Mouse (Mus musculus) heart, embryonic 14.5 days (tissue): ENCODE measurements around the gene Depdc5. TPM values are rescaled to one million over a fixed set of nuclear protein-coding genes. Genes with fewer than 3 reads are reported as not detected.
A peak's percentile ranks its signal among the peaks of the same experiment; 100 is the strongest.

ENCODE experiments used
- ATAC-seq: fragments of 200-750 bp; cut with Nextera tagmentation; 2 replicates; pipeline ENCODE4 v1.8.0; 2017; ENCODE audit warnings: low read depth, moderate TSS enrichment; ENCODE audit not compliant: insufficient number of reproducible peaks, insufficient read depth, low FRiP score
- H3K27ac ChIP-seq, 2 experiments: fragments of 200-500 bp in 1 of 2; fragments of 300-500 bp in 1 of 2; sonication (generic) in 1 of 2; replicated peaks in 1 of 2; 2 replicates each; pipeline ENCODE4 v1.5.1; 2012 to 2014; ENCODE audit warnings: low read depth in 2 of 2, low read length in 2 of 2, control low read depth in 1 of 2, mild to moderate bottlenecking in 1 of 2, mixed read lengths in 1 of 2; ENCODE audit not compliant: control insufficient read depth in 1 of 2, insufficient read depth in 1 of 2
- H3K27me3 ChIP-seq: fragments of 300-500 bp; sonication (generic); 2 replicates; pipeline ENCODE4 v1.6.1; 2014; ENCODE audit warnings: mild to moderate bottlenecking, low read length, control low read depth; ENCODE audit not compliant: control insufficient read depth, insufficient read depth
- H3K36me3 ChIP-seq: fragments of 300-500 bp; sonication (generic); 2 replicates; pipeline ENCODE4 v1.6.1; 2014; ENCODE audit warnings: mild to moderate bottlenecking, control low read depth, low read length, mixed read lengths; ENCODE audit not compliant: control insufficient read depth, insufficient read depth
- H3K4me1 ChIP-seq, 2 experiments: fragments of 200-500 bp in 1 of 2; fragments of 300-500 bp in 1 of 2; sonication (generic) in 1 of 2; 2 replicates each; pipeline ENCODE4 v1.6.1; 2012 to 2014; ENCODE audit warnings: low read length in 2 of 2, control low read depth in 1 of 2, mixed read lengths in 1 of 2; ENCODE audit not compliant: control insufficient read depth in 2 of 2, insufficient read depth in 2 of 2
- H3K4me2 ChIP-seq: fragments of 300-500 bp; sonication (generic); 2 replicates; pipeline ENCODE4 v1.6.1; 2014; ENCODE audit warnings: mild to moderate bottlenecking, low read length
- H3K4me3 ChIP-seq, 2 experiments: fragments of 200-500 bp in 1 of 2; fragments of 300-500 bp in 1 of 2; sonication (generic) in 1 of 2; 2 replicates each; pipeline ENCODE4 v1.5.1; 2012 to 2014; ENCODE audit warnings: low read length in 2 of 2, mild to moderate bottlenecking in 2 of 2, control low read depth in 1 of 2, low read depth in 1 of 2, moderate library complexity in 1 of 2; ENCODE audit not compliant: control insufficient read depth in 1 of 2, insufficient read depth in 1 of 2
- H3K9ac ChIP-seq: fragments of 300-500 bp; sonication (generic); 2 replicates; pipeline ENCODE4 v1.6.1; 2014; ENCODE audit warnings: mild to moderate bottlenecking, low read length
- H3K9me3 ChIP-seq: fragments of 300-500 bp; sonication (generic); 2 replicates; pipeline ENCODE4 v1.6.1; 2016; ENCODE audit warnings: low read length, control low read depth; ENCODE audit not compliant: control insufficient read depth
- WGBS: fragments of 180-500 bp; shearing (Covaris S2); extraction: QIAGEN DNeasy Blood & Tissue Kit; methylation state at CpG from one replicate; pipeline ENCODE4 v1.1.7; 2014; 5-methylcytosine and 5-hydroxymethylcytosine counted together
- polyA plus RNA-seq: library from polyadenylated mRNA; unstranded; fragments of >200 nt; fragmentation: Nextera tagmentation; extraction: Ambion mirVana; gene quantifications from 2 replicates; pipeline ENCODE4 v1.2.1, GENCODE M21; 2014

The Depdc5 gene
- polyA plus RNA-seq, 1 experiment from 2014 or later: 17.5 TPM

DNA sequence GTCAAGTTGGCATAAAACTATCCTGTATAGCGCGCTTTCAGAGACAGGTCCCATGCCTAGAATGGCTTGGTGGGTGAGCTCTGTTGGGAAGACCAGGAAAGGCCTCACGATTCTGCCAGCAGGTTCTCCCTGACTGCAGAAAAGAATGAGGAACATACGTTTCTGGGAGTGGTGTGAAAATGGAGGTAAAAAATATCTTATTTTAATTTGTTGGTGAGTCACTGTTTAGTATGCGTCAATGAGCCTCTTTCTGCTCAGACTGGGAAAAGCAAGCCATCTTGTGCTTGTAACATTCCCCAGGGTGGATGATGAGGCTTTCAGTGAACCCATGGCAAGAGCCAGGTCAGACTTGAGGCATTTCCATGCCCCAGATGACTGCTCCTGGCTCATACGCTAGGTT is 86.6 kb downstream of the Depdc5 start:
- peaks cover 65% of the 10 kb centered on the region for H3K36me3 ChIP-seq
- no peaks in the 10 kb centered on the region for H3K9me3 ChIP-seq
- H3K9ac ChIP-seq: no peak overlapping the region
- H3K4me1 ChIP-seq: peaks cover 3 to 12% of the 10 kb centered on the region in 2 experiments
- H3K27me3 ChIP-seq: no peaks in the 10 kb centered on the region
- peak overlapping the region; percentile 56 to 67; a peak in 3 of 4 replicates for H3K27ac ChIP-seq
- ATAC-seq: no peak
- no peak overlapping the region for H3K4me3 ChIP-seq
- H3K4me2 ChIP-seq: no peak overlapping the region
- 92% methylated on average over 6 of the region's 6 CpGs for WGBS

DNA sequence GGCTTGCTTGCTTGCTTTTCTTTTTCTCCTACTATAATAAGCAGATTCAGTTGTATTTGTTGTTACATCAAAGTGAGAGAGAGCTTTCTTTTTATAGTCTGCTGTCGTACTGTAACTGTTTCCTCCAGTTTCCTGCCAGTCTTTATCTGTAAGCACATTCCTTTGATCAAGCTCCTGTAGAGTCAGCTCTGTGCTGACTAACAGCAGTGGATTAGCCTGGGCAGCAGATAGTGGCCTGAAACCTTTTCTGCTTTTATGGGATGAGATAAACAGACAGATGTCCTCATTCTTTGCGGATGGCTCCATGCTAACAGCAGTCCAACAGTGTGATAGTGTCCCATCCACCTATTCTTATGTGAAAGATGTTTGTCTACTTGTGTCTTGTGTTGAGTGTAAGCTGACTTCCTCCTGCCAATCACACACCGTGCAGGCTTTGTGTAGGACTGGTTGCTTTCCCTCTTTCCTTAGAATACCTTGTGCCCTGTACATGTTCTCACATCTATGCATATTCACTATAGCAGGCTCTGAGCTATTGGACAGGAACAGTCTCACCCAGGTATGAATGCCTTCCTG is 87.3 kb downstream of the Depdc5 start:
- peaks cover 65% of the 10 kb centered on the region for H3K36me3 ChIP-seq
- H3K4me1 ChIP-seq: peaks cover 3 to 12% of the 10 kb centered on the region in 2 experiments
- H3K4me2 ChIP-seq: no peak overlapping the region
- H3K27me3 ChIP-seq: no peaks in the 10 kb centered on the region
- H3K4me3 ChIP-seq: no peak overlapping the region
- 14% methylated on average over 3 of the region's 3 CpGs for WGBS
- no peak; the same call in 1 of the 2 replicates for ATAC-seq
- H3K9me3 ChIP-seq: no peaks in the 10 kb centered on the region
- no peak overlapping the region for H3K9ac ChIP-seq
- peak overlapping the region; percentile 56 to 67 for H3K27ac ChIP-seq

DNA sequence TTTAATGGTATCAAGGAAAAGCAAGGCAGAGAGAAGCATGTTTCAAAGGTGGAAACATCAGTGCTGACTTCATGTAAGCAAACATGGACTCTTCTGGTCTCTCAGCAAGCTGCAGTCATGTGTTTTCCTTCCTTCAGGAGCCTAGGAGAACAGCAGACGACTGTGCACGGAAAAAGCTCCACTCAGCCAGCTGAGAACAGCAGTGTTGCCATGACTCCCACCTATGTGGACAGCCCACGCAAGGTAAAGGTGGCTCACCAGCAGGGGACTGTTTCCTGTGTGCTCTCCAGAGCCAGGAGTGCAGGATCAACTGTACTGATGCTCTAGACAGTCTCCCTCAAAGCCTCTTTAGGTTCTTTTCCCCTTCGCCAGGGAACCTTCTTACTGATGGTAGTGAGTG is 92.2 kb downstream of the Depdc5 start:
- no peak overlapping the region for H3K4me2 ChIP-seq
- H3K9me3 ChIP-seq: no peaks in the 10 kb centered on the region
- H3K27me3 ChIP-seq: no peaks in the 10 kb centered on the region
- peaks cover 61% of the 10 kb centered on the region for H3K36me3 ChIP-seq
- peaks cover 3 to 7% of the 10 kb centered on the region in 2 experiments; a peak in 3 of 4 replicates for H3K4me1 ChIP-seq
- ATAC-seq: no peak
- 75% methylated on average over 4 of the region's 4 CpGs for WGBS
- H3K27ac ChIP-seq: no peak overlapping the region
- H3K4me3 ChIP-seq: no peak overlapping the region
- H3K9ac ChIP-seq: no peak overlapping the region

DNA sequence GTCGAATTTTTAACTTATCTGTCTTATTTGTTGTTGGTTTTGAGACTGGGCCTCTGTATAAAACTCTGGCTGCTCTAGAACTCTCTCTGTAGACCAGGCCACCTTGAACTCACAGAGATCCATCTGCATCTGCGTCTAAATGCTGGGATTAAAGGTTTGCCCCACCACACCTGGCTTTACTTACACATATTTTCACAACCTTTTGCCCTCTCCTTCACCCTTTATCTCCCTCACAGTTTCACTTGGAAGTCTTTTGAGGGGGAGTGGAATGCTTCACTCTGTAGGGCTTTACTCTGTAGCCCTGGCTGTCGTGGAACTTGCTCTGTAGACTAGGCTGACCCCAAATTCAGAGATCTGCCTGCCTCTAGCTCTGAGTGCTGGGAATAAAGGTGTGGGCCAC is 98.1 kb downstream of the Depdc5 start:
- WGBS: 60% methylated on average over 3 of the region's 3 CpGs

DNA sequence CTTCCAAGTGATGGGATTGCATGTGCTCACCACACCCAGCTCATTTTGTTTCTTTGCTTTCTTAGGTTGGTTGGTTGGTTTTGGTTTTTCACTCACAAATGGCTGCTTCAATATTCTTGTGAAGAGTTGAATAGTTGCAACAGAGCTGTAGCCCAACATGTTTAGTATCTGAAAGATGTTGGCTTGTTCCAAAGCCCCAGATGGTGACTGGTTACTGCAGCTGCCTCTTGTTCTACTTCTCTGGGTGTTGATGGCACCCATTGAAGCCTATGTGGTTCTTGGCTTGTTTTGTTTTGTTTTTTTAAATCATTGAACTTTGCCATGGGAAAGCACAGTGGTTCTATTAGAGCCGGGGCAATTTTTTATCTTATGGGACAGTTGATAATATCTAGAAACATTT is 99.1 kb downstream of the Depdc5 start:
- 83% methylated on average over 1 of the region's 1 CpGs for WGBS
- Histone ChIP-seq H3K36me3 (peaks cover 62% of the 10 kb centered on the region), H3K27me3 (no peaks in the 10 kb centered on the region), H3K9ac (no peak overlapping the region), H3K4me2 (no peak overlapping the region), H3K9me3 (no peaks in the 10 kb centered on the region), H3K4me3 (no peak overlapping the region), H3K27ac (no peak overlapping the region), H3K4me1 (peaks cover 0 to 4% of the 10 kb centered on the region in 2 experiments; a peak in 1 of 4 replicates)
- no peak for ATAC-seq

More for the DNA sequence above, 98.1 kb downstream of the Depdc5 start:
- H3K9ac ChIP-seq: no peak overlapping the region
- H3K4me1 ChIP-seq: peaks cover 0 to 4% of the 10 kb centered on the region in 2 experiments; a peak in 1 of 4 replicates
- no peak for ATAC-seq
- no peaks in the 10 kb centered on the region for H3K9me3 ChIP-seq
- no peak overlapping the region for H3K27ac ChIP-seq
- no peak overlapping the region for H3K4me2 ChIP-seq
- no peak overlapping the region for H3K4me3 ChIP-seq
- H3K27me3 ChIP-seq: no peaks in the 10 kb centered on the region
- H3K36me3 ChIP-seq: peaks cover 66% of the 10 kb centered on the region

DNA sequence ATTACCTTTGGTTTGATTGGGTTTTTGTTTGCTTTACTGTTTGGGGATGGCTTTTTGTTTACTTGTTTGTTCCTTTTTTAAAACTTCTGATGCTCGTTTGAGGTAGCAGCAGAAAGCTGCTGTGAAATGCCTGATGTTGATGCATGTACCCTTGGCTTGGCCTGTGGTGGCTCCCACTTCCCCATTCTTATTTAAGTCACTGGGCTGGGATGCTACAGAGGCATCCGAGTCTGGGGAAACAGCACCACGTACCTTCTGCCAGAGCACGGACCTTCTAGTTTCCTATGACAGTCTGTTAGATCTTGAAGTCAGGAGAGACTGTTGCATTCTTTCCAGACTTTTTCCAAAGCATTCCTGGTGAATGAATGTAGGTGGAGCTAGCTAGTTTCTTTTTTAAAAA is 113.0 kb downstream of the Depdc5 start:
- no peak for ATAC-seq
- Histone ChIP-seq H3K9ac (no peak overlapping the region), H3K4me3 (no peak overlapping the region), H3K4me1 (peaks cover 0 to 3% of the 10 kb centered on the region in 2 experiments; a peak in 1 of 4 replicates), H3K36me3 (peaks cover 46% of the 10 kb centered on the region), H3K27me3 (no peaks in the 10 kb centered on the region), H3K9me3 (no peaks in the 10 kb centered on the region), H3K4me2 (no peak overlapping the region), H3K27ac (no peak overlapping the region)
- 76% methylated on average over 4 of the region's 4 CpGs for WGBS

DNA sequence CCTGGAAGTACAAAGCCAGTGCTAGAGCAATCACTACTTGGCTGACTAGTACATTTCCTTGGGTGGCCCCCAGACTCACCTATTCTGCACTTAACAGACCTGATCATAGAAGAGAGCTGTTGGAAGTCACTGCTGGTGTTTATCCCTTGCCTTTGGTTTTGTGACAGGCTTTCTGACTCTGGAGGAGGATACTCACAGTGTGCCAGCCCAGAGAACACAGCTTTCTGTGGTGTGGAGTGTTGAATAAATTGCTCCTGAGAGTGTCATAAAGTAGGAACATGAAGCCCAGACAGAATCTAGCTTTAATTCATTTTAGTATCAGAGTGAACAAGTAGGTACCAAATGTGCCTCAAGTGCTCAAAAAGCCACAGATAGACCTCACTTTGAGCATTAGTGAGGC is 113.7 kb downstream of the Depdc5 start:
- peaks cover 48% of the 10 kb centered on the region for H3K36me3 ChIP-seq
- H3K4me1 ChIP-seq: peaks cover 0 to 3% of the 10 kb centered on the region in 2 experiments; a peak in 1 of 4 replicates
- no peak overlapping the region for H3K4me2 ChIP-seq
- no peak overlapping the region for H3K4me3 ChIP-seq
- H3K27ac ChIP-seq: no peak overlapping the region
- no peaks in the 10 kb centered on the region for H3K27me3 ChIP-seq
- ATAC-seq: no peak
- no peaks in the 10 kb centered on the region for H3K9me3 ChIP-seq
- no peak overlapping the region for H3K9ac ChIP-seq

DNA sequence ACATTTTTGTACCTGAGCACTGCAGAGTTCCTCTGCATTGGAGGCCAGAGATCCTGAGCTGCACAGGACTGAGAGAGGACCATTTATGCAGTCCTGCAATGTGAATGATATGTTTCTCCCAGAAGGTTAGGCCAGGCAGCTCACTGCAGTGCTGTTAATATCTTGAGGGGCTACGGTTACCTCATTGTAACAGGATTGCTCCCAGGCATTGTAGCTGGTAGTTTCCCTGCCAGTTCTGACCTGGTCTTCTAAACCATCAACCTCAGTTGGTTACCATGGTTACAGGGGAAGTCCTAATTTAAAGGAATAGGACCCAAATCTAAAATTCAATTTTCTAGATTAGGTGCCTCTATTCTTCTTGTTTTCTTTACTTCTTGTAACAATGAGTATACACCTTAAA is 121.9 kb downstream of the Depdc5 start:
- H3K9ac ChIP-seq: no peak overlapping the region
- H3K27ac ChIP-seq: no peak overlapping the region
- H3K4me2 ChIP-seq: no peak overlapping the region
- WGBS: 86% methylated on average over 1 of the region's 1 CpGs
- no peaks in the 10 kb centered on the region for H3K27me3 ChIP-seq
- H3K36me3 ChIP-seq: peaks cover 53% of the 10 kb centered on the region
- no peak for ATAC-seq
- H3K4me3 ChIP-seq: no peak overlapping the region
- no peaks in the 10 kb centered on the region for H3K9me3 ChIP-seq
- peaks cover 8 to 18% of the 10 kb centered on the region in 2 experiments for H3K4me1 ChIP-seq
